Mouse (Mus musculus): ENCODE data around the gene Onecut1. TPM values are rescaled to one million over a fixed set of nuclear protein-coding genes. Genes with fewer than 3 reads are reported as not detected.

The Onecut1 gene
- total RNA-seq, 1 experiment from 2014 or later = 7.6 TPM

DNA sequence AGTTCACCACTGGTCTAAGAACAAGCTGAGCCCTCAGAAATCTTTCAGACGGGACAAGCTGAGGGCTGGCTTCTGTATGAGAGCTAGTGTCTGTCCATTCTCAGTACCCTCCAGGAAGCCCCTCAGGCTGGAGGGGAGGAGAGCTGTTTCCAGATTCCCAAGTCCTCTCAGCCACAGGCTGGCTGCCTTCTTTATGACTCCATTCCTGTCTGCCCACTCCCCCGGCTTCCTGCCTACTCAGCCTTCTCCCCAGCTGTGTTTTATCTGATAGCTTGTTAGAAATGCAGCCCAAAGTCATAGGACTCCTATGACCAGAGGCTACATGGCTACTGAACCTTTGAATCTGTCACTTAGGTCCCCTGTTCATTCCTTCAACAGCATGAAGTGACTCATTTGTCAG lies 50.2 kb downstream of the Onecut1 start:
- peak; percentile 24 for DNase-seq

DNA sequence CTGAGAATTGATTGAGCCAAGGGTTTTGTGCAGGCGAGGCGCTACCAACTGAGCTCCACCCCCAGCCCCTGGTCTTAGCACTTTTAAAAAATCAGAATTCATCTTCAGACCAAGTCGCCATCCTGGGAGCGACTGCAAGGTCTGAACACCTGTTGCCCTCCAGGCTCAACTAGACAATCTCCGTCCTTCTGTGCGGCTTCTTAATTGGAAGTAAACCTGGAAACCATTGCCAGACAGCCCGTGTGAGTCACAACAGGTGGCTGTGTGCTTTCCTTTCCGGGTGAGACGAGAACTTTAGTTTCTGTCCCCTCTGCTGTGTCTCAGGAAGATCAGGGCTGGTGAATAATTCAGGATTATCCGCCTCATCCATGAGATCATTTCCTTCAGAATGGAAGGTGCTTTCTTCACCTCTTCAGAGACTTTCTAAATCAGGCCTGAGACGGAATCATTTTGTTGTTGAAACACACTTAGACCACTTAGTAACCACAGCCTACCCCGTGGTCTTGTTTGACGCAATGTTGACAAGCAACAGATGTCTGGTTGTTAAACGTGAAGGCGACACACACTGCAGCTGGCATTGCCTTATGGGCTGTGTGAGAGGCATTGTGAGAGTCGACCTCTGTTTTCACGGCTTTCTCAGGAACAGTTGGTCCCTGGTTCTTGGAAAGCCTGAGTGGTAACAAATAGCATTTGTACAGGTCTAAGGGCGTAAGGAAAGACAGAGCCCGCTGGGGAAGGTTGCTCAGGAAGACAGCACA lies 51.1 kb downstream of the Onecut1 start:
- DNase-seq = no peak

DNA sequence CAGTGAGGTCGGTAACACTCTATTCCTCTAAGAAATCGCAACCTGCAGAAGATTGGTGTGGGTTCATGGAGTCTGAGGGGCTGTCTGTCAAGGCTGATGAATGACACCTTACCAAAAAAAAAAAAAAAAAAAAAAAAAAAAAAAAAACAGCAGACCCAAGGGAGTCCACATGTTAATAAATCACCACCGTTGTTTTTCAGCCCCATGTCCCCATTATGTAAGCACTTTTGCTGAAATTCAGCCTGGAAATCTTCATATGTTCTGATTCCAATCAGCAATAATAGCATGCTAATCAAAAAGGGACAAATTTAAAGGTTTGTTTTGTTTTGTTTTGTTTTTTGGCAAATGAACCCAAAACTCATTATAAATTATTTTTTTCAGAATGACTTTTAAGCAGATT lies 53.9 kb downstream of the Onecut1 start:
- DNase-seq = no peak

DNA sequence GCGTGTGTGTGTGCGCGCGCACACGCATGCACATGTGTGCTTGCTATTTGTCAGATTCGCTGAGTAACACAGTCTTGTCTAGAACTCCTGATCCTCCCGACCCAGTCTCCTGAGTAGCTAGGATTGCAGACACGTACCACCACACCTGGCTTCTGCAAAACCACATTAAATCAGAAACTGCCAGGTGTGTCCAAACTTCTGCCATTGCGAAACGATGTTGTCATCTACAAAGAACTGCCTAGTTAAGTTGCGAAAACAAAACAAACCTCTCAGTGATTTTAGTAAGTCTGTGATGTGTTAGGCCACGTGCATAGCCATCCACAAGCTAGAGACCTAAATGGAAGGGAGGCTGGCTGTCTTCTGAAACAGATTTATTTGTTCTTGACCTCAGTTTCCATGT lies 58.7 kb downstream of the Onecut1 start:
- no peak for DNase-seq

DNA sequence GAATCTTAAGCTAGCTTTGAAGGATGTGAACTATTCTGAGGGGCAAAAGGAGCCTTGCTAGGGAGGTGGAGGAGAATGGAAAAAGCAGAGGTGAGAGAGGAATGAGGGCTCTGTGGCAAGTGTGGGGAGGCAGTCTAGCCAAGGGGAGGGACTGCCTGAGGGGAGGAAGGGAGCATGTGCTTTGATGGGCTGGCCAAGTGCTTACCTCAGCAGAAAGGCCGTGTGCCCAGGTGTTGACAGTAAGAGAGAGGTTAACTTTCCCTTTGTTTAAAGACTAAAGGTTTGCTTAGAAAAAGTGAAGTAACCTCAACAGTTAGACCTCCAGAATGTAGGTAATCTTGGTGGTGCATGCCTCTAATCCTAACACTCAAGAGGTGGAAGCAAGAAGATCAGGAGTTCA lies 59.7 kb downstream of the Onecut1 start:
- DNase-seq = no peak

DNA sequence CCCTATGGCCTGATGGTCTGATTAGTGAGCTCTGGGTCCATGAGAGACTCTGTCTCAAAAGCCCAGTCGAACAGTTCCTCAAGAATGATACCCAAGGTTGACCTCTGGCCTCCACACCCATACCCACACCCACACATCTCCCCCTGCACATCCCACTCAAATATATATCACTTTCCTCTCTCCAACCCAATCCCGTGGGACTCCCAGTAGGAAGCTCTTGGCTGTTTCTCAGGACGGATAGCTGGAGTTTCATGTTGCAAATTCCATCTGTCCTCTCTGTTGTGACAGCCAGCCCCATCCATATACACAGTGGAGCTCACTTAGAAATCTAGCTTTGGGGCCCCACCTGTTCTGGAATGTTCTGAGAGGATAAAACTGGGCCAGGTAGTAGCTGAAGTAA lies 61.2 kb downstream of the Onecut1 start:
- no peak for DNase-seq

DNA sequence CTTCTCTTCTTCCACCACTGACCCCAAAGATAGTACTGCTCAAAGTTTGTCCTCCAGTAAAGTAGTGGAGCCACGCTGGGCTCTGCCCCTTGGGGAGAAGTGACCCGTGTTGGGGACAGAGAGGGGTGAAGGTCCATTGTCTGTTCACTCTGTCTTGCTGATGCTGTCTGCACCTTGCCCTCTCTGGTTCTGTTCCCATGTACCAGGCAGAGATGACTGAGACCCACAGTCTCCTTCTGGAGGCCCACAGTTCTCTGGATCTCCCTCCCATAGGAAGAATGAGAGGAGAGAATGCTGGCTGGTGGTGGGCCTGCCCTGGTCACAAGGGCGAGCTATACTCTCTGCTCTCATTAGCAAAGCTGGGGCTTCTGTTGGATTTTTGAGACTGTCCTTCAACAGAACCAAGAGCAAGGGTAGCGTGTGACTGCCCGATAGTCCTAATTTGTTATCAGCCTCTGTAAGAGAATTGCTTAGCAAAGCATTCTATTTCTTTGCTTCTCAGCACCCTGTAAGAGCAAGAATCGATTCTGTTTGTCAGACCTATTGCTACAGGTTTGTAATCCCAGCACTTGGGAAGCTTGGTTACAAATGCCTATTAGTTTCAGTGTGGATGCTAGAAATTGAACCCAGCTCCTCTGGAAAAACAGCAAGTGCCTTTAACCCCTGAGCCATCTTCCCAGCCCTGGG lies 61.7 kb downstream of the Onecut1 start:
- DNase-seq = no peak

DNA sequence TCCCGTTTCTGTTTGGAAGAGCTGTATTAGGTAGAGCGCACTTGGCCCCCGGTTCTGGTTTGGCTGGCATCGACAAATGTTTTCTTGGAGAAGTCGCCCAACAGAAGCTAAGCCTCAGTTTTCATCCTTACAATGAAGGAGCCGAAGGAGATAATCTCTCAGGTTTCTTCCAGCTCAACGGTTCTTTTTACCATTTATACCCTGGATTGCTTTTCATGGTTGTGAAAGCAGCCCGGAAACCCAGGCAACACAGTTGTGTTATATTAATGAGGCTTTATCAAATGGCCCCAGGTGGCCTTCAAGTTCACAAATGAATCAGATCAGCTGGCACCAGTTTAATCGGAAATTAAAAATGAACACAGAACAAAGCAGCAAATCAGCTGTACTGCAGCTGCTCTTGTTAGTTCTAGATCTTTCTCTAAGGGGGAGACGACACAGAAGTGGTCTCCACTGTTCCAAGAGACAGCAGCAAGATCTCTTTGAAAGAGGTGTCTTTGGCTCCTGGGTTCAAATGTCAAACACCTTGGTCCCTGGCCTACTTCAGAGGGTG lies 63.6 kb downstream of the Onecut1 start:
- peak; percentile 50 for DNase-seq

DNA sequence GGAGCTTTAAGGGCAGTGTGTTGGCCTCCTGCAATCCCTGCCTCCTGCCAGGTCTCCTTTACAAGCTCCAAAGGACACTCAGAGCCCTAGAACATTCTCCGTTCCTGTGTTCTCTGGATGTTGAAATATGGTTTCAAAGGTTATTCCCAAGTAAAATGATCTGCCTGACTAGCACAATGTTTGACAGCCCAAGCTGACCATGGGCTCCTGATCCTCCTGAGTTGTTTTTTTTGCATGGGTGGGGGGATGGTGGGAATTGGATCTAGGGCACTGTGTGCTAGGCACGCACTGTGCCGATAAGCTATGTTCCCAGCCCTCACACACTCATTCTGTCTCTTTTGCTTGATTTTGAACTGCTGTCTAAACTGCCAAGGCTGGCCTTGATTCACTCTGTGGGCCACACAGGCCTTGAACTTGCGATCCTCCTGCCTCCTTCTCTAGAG lies 68.3 kb downstream of the Onecut1 start:
- DNase-seq = peak; percentile 56

DNA sequence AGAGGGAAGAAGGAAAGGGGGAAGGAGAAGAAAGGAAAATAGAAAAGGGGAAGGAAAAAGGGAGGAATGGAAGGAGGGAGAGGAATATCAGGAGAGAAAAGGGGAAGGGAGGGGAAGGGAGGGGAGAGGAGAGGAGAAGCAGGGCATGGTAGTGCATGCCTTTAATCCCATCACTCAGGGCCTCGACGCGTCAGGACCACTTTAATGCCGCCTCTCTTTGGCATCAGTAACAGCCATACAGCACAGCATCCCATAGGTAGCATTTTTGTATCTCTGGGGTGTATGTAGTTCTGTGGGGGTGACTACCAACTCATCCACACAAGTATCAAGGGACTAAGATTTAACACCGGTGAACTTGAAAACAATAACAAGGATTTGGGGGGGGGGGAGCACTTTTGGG lies 68.9 kb downstream of the Onecut1 start:
- DNase-seq = no peak

DNA sequence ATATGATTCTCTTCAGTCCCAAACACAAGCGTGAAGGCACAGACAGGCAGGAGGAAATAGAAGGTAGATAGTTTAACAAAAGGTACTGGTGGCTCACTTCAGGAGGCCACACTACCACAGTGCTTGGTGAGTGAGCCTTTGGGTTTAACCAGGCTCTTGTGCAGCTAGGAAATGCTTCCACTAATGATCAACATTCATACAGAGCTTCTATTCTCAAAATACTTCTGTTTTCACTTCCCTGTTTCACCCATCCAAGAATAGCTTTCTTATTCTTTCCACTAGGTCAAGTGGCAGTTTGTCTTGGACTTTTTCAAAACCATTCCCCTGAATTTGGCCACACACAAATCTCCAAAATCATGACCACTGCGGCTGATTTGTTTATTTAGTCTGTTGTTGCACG lies 73.6 kb downstream of the Onecut1 start:
- DNase-seq = no peak

DNA sequence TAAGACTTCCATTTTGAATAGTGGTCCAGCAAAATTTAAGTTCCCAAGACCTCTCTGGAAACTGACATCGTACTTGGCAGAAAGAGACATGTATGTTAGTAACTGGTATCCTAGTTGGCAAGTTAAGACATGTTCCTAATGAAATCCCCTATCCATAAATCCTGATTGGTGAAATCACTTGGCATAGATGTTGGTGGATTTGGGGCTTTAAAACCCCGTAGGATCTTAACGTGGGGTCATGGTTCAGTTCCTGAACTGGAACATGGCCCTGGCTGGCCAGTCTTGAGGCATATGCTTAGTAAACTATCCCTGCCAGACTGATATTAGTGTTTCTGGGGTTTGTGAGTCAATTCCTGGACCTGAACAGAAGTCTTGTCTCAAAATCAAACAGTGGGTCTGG lies 76.0 kb downstream of the Onecut1 start:
- no peak for DNase-seq

DNA sequence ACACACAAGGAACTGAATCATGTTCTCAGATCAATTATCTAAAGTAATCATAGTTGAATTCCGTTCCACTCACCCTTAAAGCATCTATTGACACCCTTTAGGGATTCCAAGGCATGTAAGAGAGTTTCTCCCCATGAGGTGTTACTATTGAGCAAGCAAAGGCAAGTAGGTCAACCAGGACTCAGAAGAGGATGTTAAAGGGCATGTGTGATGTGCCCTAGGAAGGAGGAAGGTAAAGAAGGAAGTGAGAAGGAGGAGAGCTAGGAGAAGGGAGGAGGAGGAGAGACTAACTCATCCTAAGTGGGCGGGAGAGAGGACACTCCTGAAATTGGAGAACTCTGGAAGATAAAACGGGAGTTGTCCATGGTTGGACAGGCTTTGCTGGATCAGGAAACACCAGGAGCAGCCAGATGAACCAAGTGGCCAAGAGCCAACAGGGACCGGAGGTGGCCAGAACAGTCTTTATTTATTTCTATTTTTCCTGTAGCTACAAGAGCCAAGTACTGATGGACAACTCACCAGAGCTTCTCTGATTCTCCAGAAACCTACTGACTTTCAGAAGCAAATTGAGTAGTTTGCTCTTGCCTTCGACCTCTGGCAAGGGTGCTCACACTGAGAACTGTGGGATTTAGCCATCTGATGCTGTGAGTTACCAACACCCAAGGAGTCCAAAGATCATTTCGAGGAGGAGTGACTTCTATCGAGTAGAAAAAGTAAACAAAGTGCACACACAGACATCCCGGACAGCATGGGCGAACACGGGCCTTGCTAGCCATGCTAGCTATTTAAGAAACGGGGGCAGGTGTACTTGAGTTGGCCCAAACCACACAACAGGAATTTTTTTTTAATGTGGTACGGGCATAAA lies 77.2 kb downstream of the Onecut1 start:
- peak; percentile 39 for DNase-seq

Other genes starting within 250 kb of the Onecut1 start
- gene Fam214a, start 91.0 kb downstream of the Onecut1 start, total RNA-seq (2021) = 80.4 and 93.0 TPM in 2 replicates
- gene Arpp19, start 175.7 kb downstream of the Onecut1 start, total RNA-seq (2021) = 319 and 329 TPM in 2 replicates
- gene Myo5a, start 209.1 kb downstream of the Onecut1 start, total RNA-seq (2021) = 36.4 and 42.2 TPM in 2 replicates